Mouse (Mus musculus): ENCODE measurements around the gene Sec14l1. TPM values are rescaled to one million over a fixed set of nuclear protein-coding genes. Genes with fewer than 3 reads are reported as not detected.

The Sec14l1 gene
- polyA plus RNA-seq, 1 experiment, result 49.2 TPM

GRCm38 (mm10) chr11:117169801-117170565 is 55.0 kb downstream of the Sec14l1 start:
- Histone ChIP-seq H3K36me3 (ENCODE audit: control insufficient read depth, insufficient read depth, low read length) (no peaks in the 10 kb centered on the region), H3K4me1 (ENCODE audit: control insufficient read depth, insufficient read depth, insufficient read length, low read length) (0 out of 2 replicates have a peak, but pooled peaks cover 2% of the 10 kb centered on the region), H3K27ac (ENCODE audit: insufficient read depth, low read depth, low read length) (no peak overlapping the region), H3K27me3 (ENCODE audit: control insufficient read depth, insufficient read depth, low read length) (no peaks in the 10 kb centered on the region), H3K4me3 (ENCODE audit: low read depth, low read length) (no peak overlapping the region)
- TF ChIP-seq POLR2A (IDR thresholded peaks at IDR 0.05; ENCODE audit: low read depth, low read length), result no peak
- no peak for TF ChIP-seq CTCF (IDR thresholded peaks at IDR 0.05; ENCODE audit: extremely low read depth, insufficient read length, insufficient replicate concordance, low read depth, low read length)
- WGBS, result 92% methylated on average over 19 of the region's 19 CpGs

- Histone ChIP-seq H3K27me3 (ENCODE audit: control insufficient read depth, insufficient read depth, low read length) (no peaks in the 10 kb centered on the region), H3K36me3 (ENCODE audit: control insufficient read depth, insufficient read depth, low read length) (no peaks in the 10 kb centered on the region), H3K4me1 (ENCODE audit: control insufficient read depth, insufficient read depth, insufficient read length, low read length) (peaks cover 21% of the 10 kb centered on the region), H3K27ac (ENCODE audit: insufficient read depth, low read depth, low read length) (no peak overlapping the region), H3K4me3 (ENCODE audit: low read depth, low read length) (peak overlapping the region; percentile 49; the same call in 1 of the 2 replicates)
- WGBS, result 30% methylated on average over 18 of the region's 18 CpGs
- TF ChIP-seq CTCF (IDR thresholded peaks at IDR 0.05; ENCODE audit: extremely low read depth, insufficient read length, insufficient replicate concordance, low read depth, low read length) (no peak), POLR2A (IDR thresholded peaks at IDR 0.05; ENCODE audit: low read depth, low read length) (no peak)
Observed at GRCm38 (mm10) chr11:117174098-117174892, 59.3 kb downstream of the Sec14l1 start.

GRCm38 (mm10) chr11:117174924-117175323 is 60.0 kb downstream of the Sec14l1 start:
- Histone ChIP-seq H3K4me1 (ENCODE audit: control insufficient read depth, insufficient read depth, insufficient read length, low read length) (peaks cover 21% of the 10 kb centered on the region), H3K36me3 (ENCODE audit: control insufficient read depth, insufficient read depth, low read length) (no peaks in the 10 kb centered on the region), H3K27me3 (ENCODE audit: control insufficient read depth, insufficient read depth, low read length) (no peaks in the 10 kb centered on the region), H3K27ac (ENCODE audit: insufficient read depth, low read depth, low read length) (peak overlapping the region; percentile 23; the same call in 1 of the 2 replicates), H3K4me3 (ENCODE audit: low read depth, low read length) (peak overlapping the region; percentile 49)
- TF ChIP-seq CTCF (IDR thresholded peaks at IDR 0.05; ENCODE audit: extremely low read depth, insufficient read length, insufficient replicate concordance, low read depth, low read length) (no peak), POLR2A (IDR thresholded peaks at IDR 0.05; ENCODE audit: low read depth, low read length) (0 out of 2 replicates have a peak, but pooled peaks have one; percentile 41)
- 21% methylated on average over 15 of the region's 15 CpGs for WGBS

GRCm38 (mm10) chr11:117175472-117175871 is 60.5 kb downstream of the Sec14l1 start:
- H3K4me1 ChIP-seq (ENCODE audit: control insufficient read depth, insufficient read depth, insufficient read length, low read length), result peaks cover 21% of the 10 kb centered on the region
- H3K27me3 ChIP-seq (ENCODE audit: control insufficient read depth, insufficient read depth, low read length), result no peaks in the 10 kb centered on the region
- no peak for TF ChIP-seq POLR2A (IDR thresholded peaks at IDR 0.05; ENCODE audit: low read depth, low read length)
- TF ChIP-seq CTCF (IDR thresholded peaks at IDR 0.05; ENCODE audit: extremely low read depth, insufficient read length, insufficient replicate concordance, low read depth, low read length), result no peak
- WGBS, result 82% methylated on average over 12 of the region's 12 CpGs
- no peak overlapping the region for H3K27ac ChIP-seq (ENCODE audit: insufficient read depth, low read depth, low read length)
- no peaks in the 10 kb centered on the region for H3K36me3 ChIP-seq (ENCODE audit: control insufficient read depth, insufficient read depth, low read length)
- no peak overlapping the region for H3K4me3 ChIP-seq (ENCODE audit: low read depth, low read length)

GRCm38 (mm10) chr11:117176304-117176703 is 61.3 kb downstream of the Sec14l1 start:
- no peaks in the 10 kb centered on the region for H3K36me3 ChIP-seq (ENCODE audit: control insufficient read depth, insufficient read depth, low read length)
- no peak overlapping the region for H3K27ac ChIP-seq (ENCODE audit: insufficient read depth, low read depth, low read length)
- peaks cover 21% of the 10 kb centered on the region for H3K4me1 ChIP-seq (ENCODE audit: control insufficient read depth, insufficient read depth, insufficient read length, low read length)
- H3K27me3 ChIP-seq (ENCODE audit: control insufficient read depth, insufficient read depth, low read length), result no peaks in the 10 kb centered on the region
- WGBS, result 39% methylated on average over 5 of the region's 5 CpGs
- TF ChIP-seq POLR2A (IDR thresholded peaks at IDR 0.05; ENCODE audit: low read depth, low read length) (no peak), CTCF (IDR thresholded peaks at IDR 0.05; ENCODE audit: extremely low read depth, insufficient read length, insufficient replicate concordance, low read depth, low read length) (0 out of 2 replicates have a peak, but pooled peaks have one; percentile 29)
- H3K4me3 ChIP-seq (ENCODE audit: low read depth, low read length), result no peak overlapping the region

- no peaks in the 10 kb centered on the region for H3K36me3 ChIP-seq (ENCODE audit: control insufficient read depth, insufficient read depth, low read length)
- peaks cover 21% of the 10 kb centered on the region for H3K4me1 ChIP-seq (ENCODE audit: control insufficient read depth, insufficient read depth, insufficient read length, low read length)
- TF ChIP-seq CTCF (IDR thresholded peaks at IDR 0.05; ENCODE audit: extremely low read depth, insufficient read length, insufficient replicate concordance, low read depth, low read length), result no peak
- no peak for TF ChIP-seq POLR2A (IDR thresholded peaks at IDR 0.05; ENCODE audit: low read depth, low read length)
- H3K27me3 ChIP-seq (ENCODE audit: control insufficient read depth, insufficient read depth, low read length), result no peaks in the 10 kb centered on the region
- peak overlapping the region; percentile 66 for H3K27ac ChIP-seq (ENCODE audit: insufficient read depth, low read depth, low read length)
- 39% methylated on average over 5 of the region's 5 CpGs for WGBS
- no peak overlapping the region for H3K4me3 ChIP-seq (ENCODE audit: low read depth, low read length)
Observed at GRCm38 (mm10) chr11:117176900-117177299, 61.9 kb downstream of the Sec14l1 start.
